Mouse (Mus musculus) adrenal gland, adult 2 months (tissue): ENCODE measurements around the gene Scin. TPM values are rescaled to one million over a fixed set of nuclear protein-coding genes. Genes with fewer than 3 reads are reported as not detected.

ENCODE experiments used
- DNase-seq: peaks from one replicate; pipeline ENCODE4 v3.0.0; 2021
- polyA plus RNA-seq: library from polyadenylated mRNA; depleted of rRNA; stranded (reverse); fragments of >200 nt; gene quantifications from 2 replicates; pipeline ENCODE4 v1.2.3, GENCODE M21; 2012; rRNA removed
- total RNA-seq, 2 experiments: library from RNA; stranded (reverse); gene quantifications; 2 replicates each; pipeline ENCODE4 v1.2.3; 2021

Gene Scin
- total and polyA plus RNA-seq, 3 experiments: 0.49 to 1.6 (median 1.0) TPM

- DNase-seq: no peak
These were observed 106.6 kb downstream of the Scin start for GRCm38 (mm10) chr12:40027444-40027843.

- DNase-seq: no peak
These were observed 110.1 kb downstream of the Scin start for GRCm38 (mm10) chr12:40023918-40024317.

DNA sequence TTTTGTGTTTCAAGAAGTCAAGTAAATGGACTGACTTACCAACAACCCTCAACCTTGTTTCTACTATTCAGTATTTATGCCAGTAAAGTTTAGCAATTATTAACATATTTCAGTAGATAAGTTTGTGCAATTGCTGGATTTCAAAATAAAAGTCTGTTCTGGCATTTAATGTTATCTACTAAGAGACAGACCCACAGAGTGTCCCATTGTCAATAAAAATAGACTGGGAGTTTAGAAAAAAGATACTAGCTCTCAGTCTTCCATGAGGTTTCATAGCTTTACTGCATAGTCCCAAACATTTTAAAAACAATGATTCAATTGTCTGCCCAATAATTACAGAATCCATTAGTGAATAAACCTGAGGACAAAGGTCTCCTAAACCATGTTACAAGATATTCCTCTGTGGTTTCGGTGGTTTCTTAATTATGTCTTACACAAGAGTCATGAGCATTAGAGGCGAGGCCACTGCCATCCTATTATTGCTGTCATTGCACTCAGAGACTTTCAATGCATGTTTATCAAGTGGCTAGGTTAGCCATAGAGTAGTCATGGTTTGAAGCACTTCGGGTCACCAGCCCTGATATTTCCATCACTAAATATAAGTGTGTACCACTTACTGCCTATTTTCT, 110.9 kb downstream of the Scin start:
- no peak for DNase-seq

DNA sequence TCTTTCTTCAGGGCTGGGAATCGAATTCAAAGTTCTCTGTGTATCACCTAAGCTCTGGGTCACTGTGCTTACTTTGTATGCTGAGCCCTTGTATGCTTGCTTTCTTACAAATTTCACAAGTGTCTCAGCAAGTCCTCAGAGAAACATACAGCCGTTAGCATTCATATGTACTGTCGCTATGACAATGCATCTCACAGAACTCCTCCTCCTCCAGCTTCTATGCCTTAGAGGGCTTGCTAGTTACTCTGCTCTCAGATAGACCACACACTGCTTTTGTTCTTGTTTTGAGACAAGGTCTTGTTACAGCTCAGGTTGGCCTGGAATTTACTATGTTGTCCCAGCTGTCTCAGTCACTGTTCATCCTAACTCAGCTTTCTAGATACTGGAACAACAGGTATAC, 111.7 kb downstream of the Scin start:
- no peak for DNase-seq

DNA sequence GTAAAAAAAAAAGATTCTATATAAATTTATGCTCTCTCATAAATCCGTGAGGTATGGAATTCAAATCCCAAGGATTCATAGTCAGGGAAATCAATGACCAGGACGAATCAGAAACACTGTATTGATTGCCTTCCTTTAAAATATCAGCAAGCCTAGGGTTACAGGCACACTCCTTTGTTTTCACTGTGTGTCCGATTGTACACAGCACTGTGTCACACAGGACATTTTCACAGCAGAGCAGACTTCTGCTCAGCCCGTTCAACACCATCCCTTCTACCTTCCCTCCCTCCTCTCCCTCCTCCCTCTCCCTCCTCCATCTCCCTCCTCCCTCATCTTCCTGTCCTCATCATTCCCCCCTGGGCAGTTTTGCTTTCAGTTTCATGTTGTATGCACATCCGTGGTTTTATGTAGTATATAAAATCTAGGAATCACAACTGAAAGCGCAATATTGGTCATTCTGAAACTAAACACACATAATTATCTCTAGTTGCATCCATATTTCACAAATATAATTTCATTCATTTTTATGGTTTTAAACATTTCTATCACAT, 116.0 kb downstream of the Scin start:
- DNase-seq: no peak

GRCm38 (mm10) chr12:40016648-40017460, 117.2 kb downstream of the Scin start:
- DNase-seq: peak; percentile 71

DNA sequence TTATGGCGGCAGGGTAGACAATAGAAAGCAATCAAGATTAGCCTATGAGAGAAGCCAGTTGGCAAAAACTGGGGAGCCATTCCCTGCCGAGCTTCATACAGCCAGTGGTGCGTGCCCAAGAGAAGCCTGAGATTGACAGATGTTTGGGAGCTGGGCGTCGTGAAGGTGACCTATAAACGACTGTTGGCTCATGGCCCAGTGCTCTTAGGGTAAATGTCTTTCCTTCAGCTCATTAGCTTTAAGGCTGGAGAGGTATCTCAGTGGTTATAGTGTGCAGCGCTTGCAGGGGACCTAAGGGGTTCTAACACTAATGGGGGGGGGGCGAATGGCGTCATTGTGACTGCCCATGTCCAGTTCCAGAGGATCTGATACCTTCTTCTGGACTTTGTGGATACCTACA, 118.0 kb downstream of the Scin start:
- no peak for DNase-seq

DNA sequence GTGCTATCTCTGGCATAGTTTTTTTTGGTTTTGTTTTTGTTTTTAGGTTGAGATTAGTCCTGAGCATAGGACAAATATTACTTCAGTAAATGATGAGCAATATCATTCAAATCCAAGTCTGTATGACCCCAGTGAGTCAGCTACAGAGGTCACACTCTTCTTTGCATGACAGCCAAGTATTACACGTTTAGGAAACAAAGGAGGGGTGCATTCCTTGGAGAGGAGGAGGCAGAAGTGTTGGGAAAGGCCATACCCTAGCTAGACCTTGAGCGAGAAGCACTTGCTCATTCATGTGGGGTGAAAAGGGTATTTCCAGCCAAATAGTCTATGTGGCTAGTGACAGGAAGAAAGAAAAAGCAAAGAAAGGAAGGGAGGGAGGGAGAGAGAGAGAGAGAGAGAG, 124.2 kb downstream of the Scin start:
- peak; percentile 60 for DNase-seq

Other genes with a start within 250 kb of the Scin start
- 10 to 100 TPM; 91.3 to 99.1 TPM for gene Arl4a, start 96.2 kb downstream of the Scin start, total RNA-seq
- 6.8 and 9.9 TPM in 2 replicates for gene Arl4a, start 96.2 kb downstream of the Scin start, polyA plus RNA-seq
- gene Lsmem1, start 65.3 kb upstream of the Scin start, total RNA-seq: under 1 TPM in 1 of 2 experiments, not detected in 1; 0.12 TPM
- gene Lsmem1, start 65.3 kb upstream of the Scin start, polyA plus RNA-seq: not detected in 2 replicates
- gene Ifrd1, start 114.3 kb upstream of the Scin start, total RNA-seq: 100 to 1,000 TPM; 149 to 180 TPM
- 40.2 and 58.2 TPM in 2 replicates for gene Ifrd1, start 114.3 kb upstream of the Scin start, polyA plus RNA-seq